Mouse (Mus musculus): ENCODE data around the gene Iffo2. TPM values are rescaled to one million over a fixed set of nuclear protein-coding genes. Genes with fewer than 3 reads are reported as not detected.

Iffo2 gene
- polyA plus RNA-seq, 1 experiment from 2014 or later, result 3.5 TPM

DNA sequence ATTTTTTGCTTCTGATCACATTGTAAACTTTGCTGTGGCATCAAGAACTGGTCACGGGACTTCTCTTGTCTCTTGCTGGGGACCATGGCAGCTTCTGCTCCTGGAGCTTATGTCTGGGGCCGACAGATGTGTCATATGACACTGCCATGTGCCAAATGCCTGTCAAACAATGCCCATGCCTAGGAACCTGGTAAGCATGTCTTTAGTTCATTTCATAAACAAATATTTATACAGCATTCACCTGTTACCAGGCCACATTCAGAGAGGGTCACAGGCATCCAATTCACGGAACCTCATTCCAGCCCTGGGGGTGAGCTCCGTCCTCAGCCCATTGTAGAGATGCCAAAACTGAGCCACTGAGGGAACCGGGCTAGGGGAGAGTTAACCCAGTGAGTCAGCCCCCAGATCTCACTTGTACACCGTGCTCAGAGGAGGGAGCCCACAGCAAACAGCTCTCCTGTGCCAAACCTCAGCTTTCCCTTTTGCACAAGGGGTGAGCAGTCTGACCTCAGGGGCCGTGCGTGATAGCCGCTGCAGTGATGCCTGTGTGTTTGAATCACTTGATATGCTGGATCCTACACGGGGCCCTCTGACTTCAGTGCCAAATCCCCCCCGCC lies 53.4 kb downstream of the Iffo2 start:
- Histone ChIP-seq H3K4me2 (ENCODE audit: low read length) (no peak overlapping the region), H3K27me3 (replicated peaks; ENCODE audit: control insufficient read depth, insufficient read depth, low read length) (no peaks in the 10 kb centered on the region), H3K9ac (ENCODE audit: low read depth, low read length) (no peak overlapping the region), H3K9me3 (ENCODE audit: control insufficient read depth, low read length) (no peaks in the 10 kb centered on the region), H3K36me3 (ENCODE audit: control insufficient read depth, insufficient read depth, low read length) (no peaks in the 10 kb centered on the region), H3K4me1 (ENCODE audit: control insufficient read depth, insufficient read depth, low read depth, low read length) (peaks cover 28% of the 10 kb centered on the region), H3K4me3 (ENCODE audit: low read length) (no peak overlapping the region), H3K27ac (ENCODE audit: low read depth, low read length) (no peak overlapping the region)
- ATAC-seq, result no peak
- WGBS, result 79% methylated on average over 11 of the region's 11 CpGs

DNA sequence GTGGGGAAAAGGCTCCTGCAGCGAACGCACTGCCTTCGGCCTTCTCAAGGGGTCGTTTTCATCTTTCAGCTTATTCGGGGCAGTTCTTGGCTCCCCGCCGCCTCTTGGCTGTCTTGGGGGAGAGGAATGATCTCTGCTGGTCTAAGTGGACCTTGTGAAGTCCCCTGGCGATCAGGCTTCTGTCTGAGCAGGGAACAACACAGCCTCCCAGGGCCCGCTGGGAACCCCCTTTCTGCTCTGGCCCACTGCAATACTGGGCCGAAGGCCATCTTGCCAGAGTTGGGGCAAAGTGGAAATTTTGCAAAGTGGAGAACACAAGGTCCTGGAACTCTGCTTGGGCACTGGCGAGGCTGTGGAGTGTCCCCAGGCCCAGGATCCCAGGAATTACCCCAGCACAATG lies 54.4 kb downstream of the Iffo2 start:
- no peak overlapping the region for H3K9ac ChIP-seq (ENCODE audit: low read depth, low read length)
- ATAC-seq, result no peak
- no peak overlapping the region for H3K4me2 ChIP-seq (ENCODE audit: low read length)
- peaks cover 22% of the 10 kb centered on the region for H3K4me1 ChIP-seq (ENCODE audit: control insufficient read depth, insufficient read depth, low read depth, low read length)
- no peaks in the 10 kb centered on the region for H3K36me3 ChIP-seq (ENCODE audit: control insufficient read depth, insufficient read depth, low read length)
- no peaks in the 10 kb centered on the region for H3K9me3 ChIP-seq (ENCODE audit: control insufficient read depth, low read length)
- no peak overlapping the region for H3K27ac ChIP-seq (ENCODE audit: low read depth, low read length)
- 76% methylated on average over 11 of the region's 11 CpGs for WGBS
- no peaks in the 10 kb centered on the region for H3K27me3 ChIP-seq (replicated peaks; ENCODE audit: control insufficient read depth, insufficient read depth, low read length)
- H3K4me3 ChIP-seq (ENCODE audit: low read length), result no peak overlapping the region

DNA sequence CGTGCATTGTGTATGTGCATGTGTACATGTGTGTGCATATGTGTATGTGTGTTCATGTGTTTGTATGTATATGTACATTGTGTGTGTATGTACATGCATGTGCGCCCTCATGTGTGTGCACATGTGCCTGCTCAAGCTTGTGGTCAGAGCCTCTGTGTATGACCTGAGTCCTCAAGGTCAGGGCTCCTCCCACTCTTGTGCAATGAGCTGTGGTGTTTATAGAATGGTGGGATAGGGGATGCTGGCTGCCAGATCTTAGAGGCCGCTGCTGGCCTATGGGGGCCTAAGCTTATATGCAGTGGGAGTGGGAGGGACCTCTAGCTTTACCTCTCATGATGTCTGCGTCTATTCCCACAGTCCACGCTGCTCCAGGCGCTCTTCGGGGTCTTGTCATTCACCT lies 55.4 kb downstream of the Iffo2 start:
- no peak overlapping the region for H3K27ac ChIP-seq (ENCODE audit: low read depth, low read length)
- H3K9ac ChIP-seq (ENCODE audit: low read depth, low read length), result no peak overlapping the region
- H3K4me2 ChIP-seq (ENCODE audit: low read length), result no peak overlapping the region
- 90% methylated on average over 7 of the region's 7 CpGs for WGBS
- no peaks in the 10 kb centered on the region for H3K9me3 ChIP-seq (ENCODE audit: control insufficient read depth, low read length)
- H3K4me1 ChIP-seq (ENCODE audit: control insufficient read depth, insufficient read depth, low read depth, low read length), result peaks cover 19% of the 10 kb centered on the region
- no peaks in the 10 kb centered on the region for H3K27me3 ChIP-seq (replicated peaks; ENCODE audit: control insufficient read depth, insufficient read depth, low read length)
- no peaks in the 10 kb centered on the region for H3K36me3 ChIP-seq (ENCODE audit: control insufficient read depth, insufficient read depth, low read length)
- no peak overlapping the region for H3K4me3 ChIP-seq (ENCODE audit: low read length)
- no peak for ATAC-seq

DNA sequence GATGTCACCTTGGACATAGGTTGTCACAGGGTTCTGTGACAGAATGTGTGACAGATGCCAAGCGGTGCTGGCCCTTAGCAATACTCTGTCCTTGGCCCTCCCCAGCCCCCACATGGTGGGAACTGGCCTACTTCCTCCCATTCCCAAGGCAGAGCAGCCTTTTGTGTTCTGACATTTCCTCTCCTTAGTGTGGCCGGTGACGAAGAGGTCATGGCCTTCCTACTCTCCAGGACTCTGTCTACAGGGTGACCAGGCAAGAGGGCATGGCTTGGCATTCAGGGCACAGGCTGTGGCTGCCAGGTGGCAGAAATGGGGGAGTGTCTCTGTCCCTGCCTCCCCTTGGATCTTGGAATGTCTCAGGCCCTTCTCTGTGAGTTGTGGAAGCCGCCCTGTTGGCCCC lies 57.0 kb downstream of the Iffo2 start:
- H3K4me3 ChIP-seq (ENCODE audit: low read length), result no peak overlapping the region
- H3K4me1 ChIP-seq (ENCODE audit: control insufficient read depth, insufficient read depth, low read depth, low read length), result peaks cover 8% of the 10 kb centered on the region; the same call in 1 of the 2 replicates
- no peak overlapping the region for H3K4me2 ChIP-seq (ENCODE audit: low read length)
- no peak for ATAC-seq
- H3K9ac ChIP-seq (ENCODE audit: low read depth, low read length), result no peak overlapping the region
- no peaks in the 10 kb centered on the region for H3K9me3 ChIP-seq (ENCODE audit: control insufficient read depth, low read length)
- H3K27ac ChIP-seq (ENCODE audit: low read depth, low read length), result no peak overlapping the region
- H3K27me3 ChIP-seq (replicated peaks; ENCODE audit: control insufficient read depth, insufficient read depth, low read length), result no peaks in the 10 kb centered on the region
- 86% methylated on average over 4 of the region's 4 CpGs for WGBS
- H3K36me3 ChIP-seq (ENCODE audit: control insufficient read depth, insufficient read depth, low read length), result no peaks in the 10 kb centered on the region

DNA sequence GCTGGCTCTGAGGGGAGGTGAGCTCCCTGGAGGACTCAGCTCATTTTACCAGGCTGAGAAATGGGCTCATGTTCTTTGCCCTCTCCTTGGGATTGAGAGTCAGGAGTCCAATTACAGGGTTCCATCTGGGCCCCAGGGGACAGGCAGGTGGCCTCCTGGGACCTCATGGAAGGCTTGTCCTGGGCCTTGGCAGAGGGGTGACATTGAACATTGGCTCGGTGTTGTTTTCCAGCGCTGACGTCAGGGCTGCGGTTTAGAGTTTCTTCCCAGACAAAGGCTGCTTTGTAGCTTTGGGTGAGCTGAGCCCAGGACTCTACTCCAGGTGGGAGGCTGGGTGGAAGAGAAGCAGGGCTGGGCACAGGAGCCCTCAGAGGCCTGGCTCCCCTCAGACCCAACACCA lies 57.4 kb downstream of the Iffo2 start:
- WGBS, result 88% methylated on average over 4 of the region's 4 CpGs
- Histone ChIP-seq H3K36me3 (ENCODE audit: control insufficient read depth, insufficient read depth, low read length) (no peaks in the 10 kb centered on the region), H3K4me1 (ENCODE audit: control insufficient read depth, insufficient read depth, low read depth, low read length) (peaks cover 8% of the 10 kb centered on the region; the same call in 1 of the 2 replicates)

DNA sequence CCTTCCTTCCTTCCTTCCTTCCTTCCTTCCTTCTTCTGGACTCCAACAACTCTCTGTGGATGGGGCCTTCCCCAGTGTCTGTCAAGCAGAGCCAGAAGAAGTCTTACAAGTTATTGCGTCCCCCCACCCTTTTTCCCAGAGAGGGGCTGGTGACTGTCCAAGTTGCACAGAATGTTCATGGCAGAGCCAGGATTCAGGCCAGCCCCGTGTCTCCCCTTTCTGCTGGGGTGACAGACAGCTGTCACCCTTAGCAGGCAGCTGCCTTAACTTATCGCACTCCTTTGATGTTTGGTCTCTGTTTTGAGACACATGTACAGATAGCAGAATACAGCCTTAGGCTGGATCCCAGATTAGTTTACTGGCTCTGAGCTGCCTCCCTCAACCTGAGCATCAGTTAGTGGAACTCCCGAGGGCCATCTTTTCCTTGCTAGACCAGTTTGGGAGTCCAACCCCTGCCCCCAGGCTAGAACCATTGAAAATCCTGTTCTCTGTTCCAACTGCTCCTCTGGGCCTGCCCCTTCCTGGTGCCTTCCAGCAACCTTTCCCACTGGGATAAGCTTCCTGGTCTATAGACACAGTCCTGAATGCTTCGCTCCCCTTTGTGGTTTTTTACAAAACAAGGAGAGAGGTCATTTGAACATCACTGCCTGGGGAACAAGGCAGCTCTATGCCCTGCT lies 59.1 kb downstream of the Iffo2 start:
- no peak for ATAC-seq
- no peak overlapping the region for H3K4me3 ChIP-seq (ENCODE audit: low read length)
- WGBS, result 47% methylated on average over 5 of the region's 5 CpGs
- H3K27me3 ChIP-seq (replicated peaks; ENCODE audit: control insufficient read depth, insufficient read depth, low read length), result no peaks in the 10 kb centered on the region
- H3K36me3 ChIP-seq (ENCODE audit: control insufficient read depth, insufficient read depth, low read length), result no peaks in the 10 kb centered on the region
- peaks cover 3% of the 10 kb centered on the region; the same call in 1 of the 2 replicates for H3K4me1 ChIP-seq (ENCODE audit: control insufficient read depth, insufficient read depth, low read depth, low read length)
- H3K27ac ChIP-seq (ENCODE audit: low read depth, low read length), result no peak overlapping the region
- no peak overlapping the region for H3K4me2 ChIP-seq (ENCODE audit: low read length)
- H3K9me3 ChIP-seq (ENCODE audit: control insufficient read depth, low read length), result no peaks in the 10 kb centered on the region
- no peak overlapping the region for H3K9ac ChIP-seq (ENCODE audit: low read depth, low read length)

More for the DNA sequence above, 57.4 kb downstream of the Iffo2 start:
- Histone ChIP-seq H3K4me3 (ENCODE audit: low read length) (no peak overlapping the region), H3K27ac (ENCODE audit: low read depth, low read length) (no peak overlapping the region), H3K9me3 (ENCODE audit: control insufficient read depth, low read length) (no peaks in the 10 kb centered on the region), H3K27me3 (replicated peaks; ENCODE audit: control insufficient read depth, insufficient read depth, low read length) (no peaks in the 10 kb centered on the region), H3K4me2 (ENCODE audit: low read length) (no peak overlapping the region), H3K9ac (ENCODE audit: low read depth, low read length) (no peak overlapping the region)
- no peak for ATAC-seq

DNA sequence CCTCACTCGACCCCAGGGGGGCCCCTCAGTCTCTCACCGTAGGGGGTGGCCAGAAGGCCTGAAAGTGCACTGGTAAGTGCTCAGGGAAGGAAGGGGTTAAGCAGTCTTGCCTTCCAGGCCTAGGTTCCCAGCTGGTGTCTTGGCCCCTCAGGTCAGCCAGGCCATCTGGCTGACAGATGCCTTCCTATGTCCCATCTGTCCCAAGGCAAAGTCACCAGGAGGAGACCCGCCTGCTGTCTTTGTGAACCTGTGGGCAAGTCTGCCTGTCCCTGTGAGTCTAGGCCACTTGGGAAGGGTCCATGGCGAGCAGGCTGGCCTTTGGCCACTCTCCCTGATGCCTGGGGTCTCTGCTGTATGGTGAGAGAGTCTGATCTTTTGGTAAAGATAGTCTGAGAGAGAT lies 60.1 kb downstream of the Iffo2 start:
- WGBS, result 20% methylated on average over 4 of the region's 4 CpGs
- H3K4me1 ChIP-seq (ENCODE audit: control insufficient read depth, insufficient read depth, low read depth, low read length), result peaks cover 6% of the 10 kb centered on the region
- H3K36me3 ChIP-seq (ENCODE audit: control insufficient read depth, insufficient read depth, low read length), result no peaks in the 10 kb centered on the region
- no peak overlapping the region for H3K27ac ChIP-seq (ENCODE audit: low read depth, low read length)
- no peaks in the 10 kb centered on the region for H3K27me3 ChIP-seq (replicated peaks; ENCODE audit: control insufficient read depth, insufficient read depth, low read length)
- no peak overlapping the region for H3K9ac ChIP-seq (ENCODE audit: low read depth, low read length)
- H3K9me3 ChIP-seq (ENCODE audit: control insufficient read depth, low read length), result no peaks in the 10 kb centered on the region
- no peak overlapping the region for H3K4me3 ChIP-seq (ENCODE audit: low read length)
- peak; percentile 22; the same call in 1 of the 2 replicates for ATAC-seq
- H3K4me2 ChIP-seq (ENCODE audit: low read length), result no peak overlapping the region

DNA sequence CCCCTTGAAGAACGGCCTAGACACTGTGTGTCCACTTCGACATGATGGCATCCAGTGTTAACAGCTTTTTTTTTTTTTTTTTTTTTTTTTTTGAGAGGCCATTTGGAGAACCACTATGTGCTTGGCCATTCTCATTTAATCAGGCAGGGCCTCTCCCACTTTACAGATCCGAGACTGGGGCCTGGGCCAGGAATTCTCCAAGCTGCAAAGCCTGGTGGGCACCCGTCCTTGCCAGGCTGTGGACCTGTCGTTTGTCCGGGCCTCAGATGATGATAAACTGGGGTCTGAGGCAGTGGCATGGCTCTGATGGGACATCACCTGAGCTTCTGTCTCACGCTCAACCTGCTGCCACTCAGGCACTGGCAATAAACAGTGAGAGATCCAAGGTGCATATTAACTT lies 62.5 kb downstream of the Iffo2 start:
- H3K4me1 ChIP-seq (ENCODE audit: control insufficient read depth, insufficient read depth, low read depth, low read length), result peaks cover 30% of the 10 kb centered on the region
- no peaks in the 10 kb centered on the region for H3K27me3 ChIP-seq (replicated peaks; ENCODE audit: control insufficient read depth, insufficient read depth, low read length)
- no peak overlapping the region for H3K4me3 ChIP-seq (ENCODE audit: low read length)
- no peaks in the 10 kb centered on the region for H3K36me3 ChIP-seq (ENCODE audit: control insufficient read depth, insufficient read depth, low read length)
- no peak overlapping the region for H3K27ac ChIP-seq (ENCODE audit: low read depth, low read length)
- no peak for ATAC-seq
- H3K9me3 ChIP-seq (ENCODE audit: control insufficient read depth, low read length), result no peaks in the 10 kb centered on the region
- WGBS, result 65% methylated on average over 7 of the region's 7 CpGs
- no peak overlapping the region for H3K4me2 ChIP-seq (ENCODE audit: low read length)
- no peak overlapping the region for H3K9ac ChIP-seq (ENCODE audit: low read depth, low read length)

DNA sequence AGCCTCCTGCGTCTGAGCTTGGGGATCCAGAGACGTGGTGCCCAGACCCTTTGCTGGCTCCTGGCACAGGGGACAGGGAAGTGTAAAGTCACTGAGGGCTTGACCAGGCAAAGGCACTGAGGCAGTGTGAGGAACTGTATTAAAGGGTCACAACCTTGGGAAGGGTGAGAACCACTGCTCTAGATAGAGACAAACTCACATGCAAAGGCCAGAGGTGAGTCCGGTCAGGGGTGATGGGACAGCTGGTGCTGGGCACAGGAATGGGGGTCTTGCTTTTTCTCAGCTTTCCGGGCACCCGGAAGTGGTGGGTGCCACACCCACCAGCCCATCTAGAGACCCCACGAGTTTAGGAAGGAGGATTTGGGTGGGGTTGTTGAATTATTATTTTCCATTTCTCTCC lies 63.0 kb downstream of the Iffo2 start:
- H3K4me3 ChIP-seq (ENCODE audit: low read length), result no peak overlapping the region
- H3K36me3 ChIP-seq (ENCODE audit: control insufficient read depth, insufficient read depth, low read length), result no peaks in the 10 kb centered on the region
- no peaks in the 10 kb centered on the region for H3K9me3 ChIP-seq (ENCODE audit: control insufficient read depth, low read length)
- H3K27me3 ChIP-seq (replicated peaks; ENCODE audit: control insufficient read depth, insufficient read depth, low read length), result no peaks in the 10 kb centered on the region
- peaks cover 35% of the 10 kb centered on the region for H3K4me1 ChIP-seq (ENCODE audit: control insufficient read depth, insufficient read depth, low read depth, low read length)
- no peak for ATAC-seq
- H3K4me2 ChIP-seq (ENCODE audit: low read length), result no peak overlapping the region
- WGBS, result 71% methylated on average over 6 of the region's 6 CpGs
- no peak overlapping the region for H3K27ac ChIP-seq (ENCODE audit: low read depth, low read length)
- H3K9ac ChIP-seq (ENCODE audit: low read depth, low read length), result no peak overlapping the region
